Mouse (Mus musculus): ENCODE results near the gene Mrc2. TPM values are rescaled to one million over a fixed set of nuclear protein-coding genes. Genes with fewer than 3 reads are reported as not detected.

Gene Mrc2
- polyA plus RNA-seq, 1 experiment = 1.2 TPM

GRCm38 (mm10) chr11:105264506-105264905 lies 27.9 kb upstream of the Mrc2 start:
- H3K36me3 ChIP-seq (ENCODE audit: control insufficient read depth, insufficient read depth, low read length) = peaks cover 2% of the 10 kb centered on the region

GRCm38 (mm10) chr11:105264988-105265387 lies 27.5 kb upstream of the Mrc2 start:
- Histone ChIP-seq H3K27ac (ENCODE audit: control insufficient read depth, insufficient read depth, low read depth, low read length) (no peak overlapping the region), H3K36me3 (ENCODE audit: control insufficient read depth, insufficient read depth, low read length) (peaks cover 2% of the 10 kb centered on the region), H3K4me3 (ENCODE audit: control insufficient read depth, low read depth, low read length) (no peak overlapping the region), H3K4me1 (ENCODE audit: control insufficient read depth, insufficient read depth, low read length) (no peaks in the 10 kb centered on the region), H3K27me3 (ENCODE audit: control insufficient read depth, insufficient read depth, low read length) (no peaks in the 10 kb centered on the region)
- TF ChIP-seq CTCF (IDR thresholded peaks at IDR 0.05; ENCODE audit: control insufficient read depth, insufficient read depth, insufficient replicate concordance, low read depth, low read length) (no peak), POLR2A (IDR thresholded peaks at IDR 0.05; ENCODE audit: control insufficient read depth, low read depth, low read length) (no peak)

More at GRCm38 (mm10) chr11:105264506-105264905, 27.9 kb upstream of the Mrc2 start:
- Histone ChIP-seq H3K27ac (ENCODE audit: control insufficient read depth, insufficient read depth, low read depth, low read length) (no peak overlapping the region), H3K4me3 (ENCODE audit: control insufficient read depth, low read depth, low read length) (no peak overlapping the region), H3K27me3 (ENCODE audit: control insufficient read depth, insufficient read depth, low read length) (no peaks in the 10 kb centered on the region), H3K4me1 (ENCODE audit: control insufficient read depth, insufficient read depth, low read length) (no peaks in the 10 kb centered on the region)
- TF ChIP-seq POLR2A (IDR thresholded peaks at IDR 0.05; ENCODE audit: control insufficient read depth, low read depth, low read length) = no peak
- TF ChIP-seq CTCF (IDR thresholded peaks at IDR 0.05; ENCODE audit: control insufficient read depth, insufficient read depth, insufficient replicate concordance, low read depth, low read length) = no peak

- Histone ChIP-seq H3K36me3 (ENCODE audit: control insufficient read depth, insufficient read depth, low read length) (peaks cover 2% of the 10 kb centered on the region), H3K27me3 (ENCODE audit: control insufficient read depth, insufficient read depth, low read length) (no peaks in the 10 kb centered on the region), H3K4me3 (ENCODE audit: control insufficient read depth, low read depth, low read length) (no peak overlapping the region), H3K4me1 (ENCODE audit: control insufficient read depth, insufficient read depth, low read length) (no peaks in the 10 kb centered on the region), H3K27ac (ENCODE audit: control insufficient read depth, insufficient read depth, low read depth, low read length) (no peak overlapping the region)
- no peak for TF ChIP-seq CTCF (IDR thresholded peaks at IDR 0.05; ENCODE audit: control insufficient read depth, insufficient read depth, insufficient replicate concordance, low read depth, low read length)
These were observed 22.3 kb upstream of the Mrc2 start for GRCm38 (mm10) chr11:105270155-105270554.

- TF ChIP-seq POLR2A (IDR thresholded peaks at IDR 0.05; ENCODE audit: control insufficient read depth, low read depth, low read length) (no peak), CTCF (IDR thresholded peaks at IDR 0.05; ENCODE audit: control insufficient read depth, insufficient read depth, insufficient replicate concordance, low read depth, low read length) (no peak)
- H3K27me3 ChIP-seq (ENCODE audit: control insufficient read depth, insufficient read depth, low read length) = no peaks in the 10 kb centered on the region
- H3K4me3 ChIP-seq (ENCODE audit: control insufficient read depth, low read depth, low read length) = no peak overlapping the region
- H3K4me1 ChIP-seq (ENCODE audit: control insufficient read depth, insufficient read depth, low read length) = no peaks in the 10 kb centered on the region
- H3K36me3 ChIP-seq (ENCODE audit: control insufficient read depth, insufficient read depth, low read length) = peaks cover 2% of the 10 kb centered on the region
- no peak overlapping the region for H3K27ac ChIP-seq (ENCODE audit: control insufficient read depth, insufficient read depth, low read depth, low read length)
These were observed 12.0 kb upstream of the Mrc2 start for GRCm38 (mm10) chr11:105280456-105280855.

- Histone ChIP-seq H3K4me1 (ENCODE audit: control insufficient read depth, insufficient read depth, low read length) (no peaks in the 10 kb centered on the region), H3K4me3 (ENCODE audit: control insufficient read depth, low read depth, low read length) (no peak overlapping the region), H3K36me3 (ENCODE audit: control insufficient read depth, insufficient read depth, low read length) (peaks cover 1% of the 10 kb centered on the region), H3K27ac (ENCODE audit: control insufficient read depth, insufficient read depth, low read depth, low read length) (no peak overlapping the region), H3K27me3 (ENCODE audit: control insufficient read depth, insufficient read depth, low read length) (no peaks in the 10 kb centered on the region)
- TF ChIP-seq POLR2A (IDR thresholded peaks at IDR 0.05; ENCODE audit: control insufficient read depth, low read depth, low read length) (no peak), CTCF (IDR thresholded peaks at IDR 0.05; ENCODE audit: control insufficient read depth, insufficient read depth, insufficient replicate concordance, low read depth, low read length) (no peak)
These were observed 11.2 kb upstream of the Mrc2 start for GRCm38 (mm10) chr11:105281291-105281690.

GRCm38 (mm10) chr11:105281763-105282459 lies 10.5 kb upstream of the Mrc2 start:
- H3K36me3 ChIP-seq (ENCODE audit: control insufficient read depth, insufficient read depth, low read length) = peaks cover 1% of the 10 kb centered on the region
- no peak overlapping the region for H3K4me3 ChIP-seq (ENCODE audit: control insufficient read depth, low read depth, low read length)
- H3K27me3 ChIP-seq (ENCODE audit: control insufficient read depth, insufficient read depth, low read length) = no peaks in the 10 kb centered on the region
- no peak overlapping the region for H3K27ac ChIP-seq (ENCODE audit: control insufficient read depth, insufficient read depth, low read depth, low read length)
- TF ChIP-seq POLR2A (IDR thresholded peaks at IDR 0.05; ENCODE audit: control insufficient read depth, low read depth, low read length) (no peak), CTCF (IDR thresholded peaks at IDR 0.05; ENCODE audit: control insufficient read depth, insufficient read depth, insufficient replicate concordance, low read depth, low read length) (no peak)
- no peaks in the 10 kb centered on the region for H3K4me1 ChIP-seq (ENCODE audit: control insufficient read depth, insufficient read depth, low read length)

DNA sequence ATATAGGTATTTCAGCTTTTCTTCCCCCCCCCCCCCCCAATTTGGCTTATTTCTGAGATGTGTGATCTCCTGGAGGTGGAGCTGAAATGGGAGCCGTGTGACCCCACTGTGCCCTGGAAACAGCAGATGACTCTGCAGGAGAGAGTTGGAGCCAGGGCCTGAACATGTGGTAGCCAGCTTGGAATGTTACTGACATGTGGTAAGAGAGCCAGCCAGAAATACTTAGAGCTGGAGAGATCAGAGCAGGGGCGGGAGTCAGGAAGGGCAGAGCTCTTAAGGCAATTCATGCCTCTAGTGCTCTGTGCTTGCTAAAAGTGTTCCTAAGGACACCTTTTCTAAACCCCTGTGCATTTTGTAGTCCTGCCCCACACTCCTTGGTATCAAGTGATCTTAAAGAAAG lies 10.0 kb upstream of the Mrc2 start:
- Histone ChIP-seq H3K36me3 (ENCODE audit: control insufficient read depth, insufficient read depth, low read length) (peaks cover 1% of the 10 kb centered on the region), H3K4me3 (ENCODE audit: control insufficient read depth, low read depth, low read length) (no peak overlapping the region)
- TF ChIP-seq CTCF (IDR thresholded peaks at IDR 0.05; ENCODE audit: control insufficient read depth, insufficient read depth, insufficient replicate concordance, low read depth, low read length) = no peak
- no peak for TF ChIP-seq POLR2A (IDR thresholded peaks at IDR 0.05; ENCODE audit: control insufficient read depth, low read depth, low read length)

More for the DNA sequence above, 10.0 kb upstream of the Mrc2 start:
- H3K27ac ChIP-seq (ENCODE audit: control insufficient read depth, insufficient read depth, low read depth, low read length) = no peak overlapping the region
- no peaks in the 10 kb centered on the region for H3K4me1 ChIP-seq (ENCODE audit: control insufficient read depth, insufficient read depth, low read length)
- H3K27me3 ChIP-seq (ENCODE audit: control insufficient read depth, insufficient read depth, low read length) = no peaks in the 10 kb centered on the region

All from testis, adult 2 months (tissue).